Mouse (Mus musculus) heart, embryonic 13.5 days (tissue): ENCODE results near the gene Tbc1d16. TPM values are rescaled to one million over a fixed set of nuclear protein-coding genes. Genes with fewer than 3 reads are reported as not detected.

Experiments used
- ATAC-seq: fragments of 200-750 bp; cut with Nextera tagmentation; 2 replicates; pipeline ENCODE4 v1.8.0; 2017; ENCODE audit warnings: moderate TSS enrichment; ENCODE audit not compliant: insufficient number of reproducible peaks, low FRiP score, low TSS enrichment; ENCODE audit errors: extremely low read depth
- H3K27ac ChIP-seq: fragments of 300-500 bp; sonication (generic); replicated peaks from 2 replicates; pipeline ENCODE4 v1.5.1; 2015; ENCODE audit warnings: moderate library complexity, mild to moderate bottlenecking, inconsistent platforms
- H3K27me3 ChIP-seq: fragments of 300-500 bp; sonication (generic); replicated peaks from 2 replicates; pipeline ENCODE4 v1.6.1; 2015; ENCODE audit warnings: mild to moderate bottlenecking, inconsistent platforms
- H3K36me3 ChIP-seq: fragments of 300-500 bp; sonication (generic); 2 replicates; pipeline ENCODE4 v1.6.1; 2015; ENCODE audit warnings: mild to moderate bottlenecking, inconsistent platforms
- H3K4me1 ChIP-seq: fragments of 300-500 bp; sonication (generic); 2 replicates; pipeline ENCODE4 v1.6.1; 2015; ENCODE audit warnings: inconsistent platforms
- H3K4me2 ChIP-seq: fragments of 300-500 bp; sonication (generic); 2 replicates; pipeline ENCODE4 v1.6.1; 2015; ENCODE audit warnings: inconsistent platforms, mild to moderate bottlenecking, moderate library complexity
- H3K4me3 ChIP-seq: fragments of 300-500 bp; sonication (generic); 2 replicates; pipeline ENCODE4 v1.5.1; 2015; ENCODE audit warnings: moderate library complexity, mild to moderate bottlenecking, inconsistent platforms
- H3K9ac ChIP-seq: fragments of 300-500 bp; sonication (generic); 2 replicates; pipeline ENCODE4 v1.6.1; 2015; ENCODE audit warnings: inconsistent platforms, mild to moderate bottlenecking, moderate library complexity
- H3K9me3 ChIP-seq: fragments of 300-500 bp; sonication (generic); 2 replicates; pipeline ENCODE4 v1.6.1; 2016; ENCODE audit warnings: inconsistent platforms
- WGBS: fragments of 180-500 bp; shearing (Covaris S2); methylation state at CpG from one replicate; pipeline ENCODE4 v1.1.7; 2015; ENCODE audit warnings: mixed read lengths; 5-methylcytosine and 5-hydroxymethylcytosine counted together
- polyA plus RNA-seq: library from polyadenylated mRNA; unstranded; fragments of >200 nt; fragmentation: Nextera tagmentation; extraction: Ambion mirVana; gene quantifications from 2 replicates; pipeline ENCODE4 v1.2.1, GENCODE M21; 2015

Gene Tbc1d16
- polyA plus RNA-seq, 1 experiment from 2014 or later: 9.6 TPM

DNA sequence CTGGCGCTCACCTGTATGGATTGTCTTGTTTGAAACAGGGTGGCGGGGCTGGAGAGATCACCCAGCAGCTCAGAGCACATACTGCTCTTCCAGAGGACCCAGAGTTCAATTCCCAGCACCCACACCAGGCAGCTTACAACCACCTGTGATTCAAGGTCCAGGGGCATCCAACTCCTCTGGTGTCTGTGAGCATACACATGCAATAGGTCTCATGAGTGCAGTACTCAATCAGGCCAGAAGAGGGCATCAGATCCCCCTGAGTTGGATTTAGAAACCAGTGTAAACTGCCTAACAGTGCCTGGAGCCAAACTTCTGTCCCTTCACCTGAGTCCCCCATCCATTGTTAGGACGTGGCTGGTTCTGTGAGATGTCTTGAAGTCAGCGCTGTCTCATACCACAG is 7.3 kb upstream of the Tbc1d16 start:
- Histone ChIP-seq H3K4me1 (peaks cover 11% of the 10 kb centered on the region), H3K4me2 (no peak overlapping the region), H3K27me3 (peaks cover under 1% of the 10 kb centered on the region; the same call in 1 of the 2 replicates), H3K36me3 (no peaks in the 10 kb centered on the region), H3K9ac (no peak overlapping the region), H3K9me3 (0 out of 2 replicates have a peak, but pooled peaks cover 4% of the 10 kb centered on the region), H3K27ac (no peak overlapping the region), H3K4me3 (no peak overlapping the region)
- 68% methylated on average over 4 of the region's 4 CpGs for WGBS
- ATAC-seq: no peak

DNA sequence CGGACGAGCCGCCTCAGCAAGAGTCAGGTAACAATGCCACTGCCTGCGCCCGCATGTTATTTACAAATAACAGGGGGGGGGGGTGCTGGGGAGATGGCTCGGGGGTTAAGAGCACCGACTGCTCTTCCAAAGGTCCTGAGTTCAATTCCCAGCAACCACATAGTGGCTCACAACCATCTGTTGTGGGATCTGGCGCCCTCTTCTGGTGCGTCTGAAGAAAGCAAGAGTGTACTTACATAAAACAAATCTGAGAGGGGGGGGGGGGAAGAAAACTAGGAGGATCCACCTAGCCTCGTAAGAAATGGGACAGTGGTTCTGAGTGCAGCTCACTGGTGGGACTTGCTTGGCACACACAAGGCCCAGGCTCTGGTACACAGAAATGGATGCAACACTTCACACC is 6.5 kb upstream of the Tbc1d16 start:
- Histone ChIP-seq H3K9me3 (0 out of 2 replicates have a peak, but pooled peaks cover 4% of the 10 kb centered on the region), H3K27ac (no peak overlapping the region), H3K4me1 (peaks cover 11% of the 10 kb centered on the region), H3K4me3 (no peak overlapping the region), H3K27me3 (peaks cover 8% of the 10 kb centered on the region), H3K36me3 (no peaks in the 10 kb centered on the region), H3K9ac (no peak overlapping the region), H3K4me2 (no peak overlapping the region)
- WGBS: 87% methylated on average over 10 of the region's 10 CpGs
- no peak for ATAC-seq

DNA sequence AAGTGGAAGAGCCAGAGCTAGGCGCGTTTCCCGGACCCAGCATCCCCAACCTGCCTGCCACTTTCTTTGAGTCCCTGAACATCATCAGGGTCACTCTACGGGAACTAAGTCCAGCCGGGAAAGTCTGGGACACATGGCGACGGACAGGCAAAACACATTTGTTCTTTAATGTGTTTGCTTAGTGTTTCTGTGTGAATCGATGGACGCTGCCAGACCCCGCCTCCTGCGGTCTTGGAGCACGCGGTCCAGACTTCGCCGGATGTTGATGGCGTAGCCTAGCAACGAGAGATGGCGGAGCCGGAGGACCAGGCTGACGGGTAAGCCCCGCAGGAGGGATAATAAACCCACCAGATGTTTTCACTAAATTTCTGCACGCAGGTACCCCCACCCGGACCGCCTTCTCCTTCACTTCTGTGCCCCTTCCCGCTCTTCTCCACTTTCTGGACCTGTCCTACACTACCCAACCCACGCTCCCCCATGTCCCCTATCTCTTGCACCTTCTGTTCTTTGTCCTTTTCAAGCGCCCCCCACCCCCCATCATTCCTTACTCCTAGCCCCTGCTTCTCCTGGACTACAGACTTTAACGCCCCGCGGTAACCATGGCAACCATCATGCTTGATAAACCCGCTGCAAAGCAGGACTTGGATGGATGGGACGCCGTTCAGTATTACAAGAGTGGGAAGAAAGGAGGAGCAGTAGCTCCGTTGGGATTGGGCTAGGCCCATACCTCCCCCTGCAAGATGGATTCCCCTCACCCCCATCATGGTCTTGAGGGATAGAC is 737 bp upstream of the Tbc1d16 start:
- Histone ChIP-seq H3K36me3 (no peaks in the 10 kb centered on the region), H3K27me3 (peaks cover 17% of the 10 kb centered on the region), H3K9me3 (no peaks in the 10 kb centered on the region), H3K9ac (peak overlapping the region; percentile 91), H3K4me2 (peak overlapping the region; percentile 100), H3K4me1 (peaks cover 35% of the 10 kb centered on the region), H3K27ac (no peak overlapping the region), H3K4me3 (peak overlapping the region; percentile 80)
- WGBS: 3% methylated on average over 34 of the region's 34 CpGs
- 0 out of 2 replicates have a peak, but pooled peaks have one; percentile 26 for ATAC-seq

DNA sequence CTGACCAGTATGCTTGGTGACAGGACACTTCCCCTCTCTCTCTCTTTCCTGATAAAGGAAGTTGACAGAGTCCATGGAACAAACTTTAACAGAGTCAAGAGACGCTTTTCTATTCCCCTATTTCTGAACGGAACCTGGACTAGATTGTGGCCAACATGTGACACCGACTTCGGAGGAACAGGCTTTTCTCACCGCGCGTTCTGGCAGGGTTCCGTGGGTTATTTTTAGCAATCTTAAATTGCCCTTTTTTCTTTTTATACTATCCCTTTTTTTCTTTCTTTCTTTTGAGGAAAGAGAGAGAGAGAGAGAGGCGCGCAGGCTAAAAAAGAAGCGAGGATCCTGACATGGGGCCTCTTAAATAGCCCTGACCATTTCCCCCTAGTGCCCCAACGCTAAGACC is 708 bp downstream of the Tbc1d16 start:
- Histone ChIP-seq H3K4me3 (peak overlapping the region; percentile 80), H3K27me3 (peaks cover 17% of the 10 kb centered on the region), H3K9ac (peak overlapping the region; percentile 91), H3K4me1 (peaks cover 39% of the 10 kb centered on the region), H3K36me3 (no peaks in the 10 kb centered on the region), H3K4me2 (peak overlapping the region; percentile 100), H3K27ac (peak overlapping the region; percentile 47; the same call in 1 of the 2 replicates), H3K9me3 (no peaks in the 10 kb centered on the region)
- 2% methylated on average over 12 of the region's 12 CpGs for WGBS
- ATAC-seq: no peak

DNA sequence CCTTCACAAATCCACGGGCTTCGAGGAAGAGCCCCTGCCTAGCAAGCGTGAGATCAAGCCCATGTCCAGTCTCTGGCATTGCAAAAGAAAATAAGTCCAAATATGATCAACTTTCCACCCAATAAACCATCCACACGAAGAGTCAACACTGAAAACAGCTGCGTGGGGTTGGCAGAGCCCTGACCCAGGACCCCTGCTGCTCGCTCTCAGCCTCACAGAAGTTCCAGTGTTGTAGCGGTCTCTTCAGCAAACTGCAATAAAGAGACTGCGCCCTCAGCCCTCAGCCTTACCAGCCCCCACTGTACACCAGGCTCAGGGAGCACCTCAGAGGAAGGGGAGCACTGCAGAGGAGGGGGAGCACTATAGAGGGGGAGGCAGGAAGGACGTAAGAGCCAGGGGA is 2.7 kb downstream of the Tbc1d16 start:
- no peak overlapping the region for H3K27ac ChIP-seq
- H3K9me3 ChIP-seq: no peaks in the 10 kb centered on the region
- H3K4me3 ChIP-seq: no peak overlapping the region
- H3K27me3 ChIP-seq: peaks cover 17% of the 10 kb centered on the region
- H3K9ac ChIP-seq: 0 out of 2 replicates have a peak overlapping the region, but pooled peaks have one; percentile 14
- no peak overlapping the region for H3K4me2 ChIP-seq
- peaks cover 48% of the 10 kb centered on the region for H3K4me1 ChIP-seq
- 82% methylated on average over 9 of the region's 9 CpGs for WGBS
- ATAC-seq: no peak
- H3K36me3 ChIP-seq: no peaks in the 10 kb centered on the region

DNA sequence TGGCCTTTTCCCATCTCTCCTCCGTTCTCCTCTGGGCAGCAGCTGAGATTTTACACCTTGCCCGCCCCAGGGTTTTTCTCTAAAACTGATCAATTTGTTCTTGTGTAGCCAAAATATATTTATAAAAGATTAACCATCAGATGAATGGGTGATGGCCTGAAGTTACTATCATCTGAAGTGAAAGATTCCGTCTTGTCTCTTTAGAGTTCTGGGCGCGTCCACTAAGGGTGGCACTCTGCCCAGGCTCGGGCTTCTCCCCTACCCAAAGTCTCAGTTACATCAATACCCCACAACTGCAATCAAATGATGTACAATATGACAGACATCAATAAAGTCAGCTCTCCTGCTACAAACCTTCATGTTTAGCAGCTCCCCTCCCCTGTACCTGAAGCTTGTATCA is 3.4 kb downstream of the Tbc1d16 start:
- Histone ChIP-seq H3K9me3 (no peaks in the 10 kb centered on the region), H3K4me1 (peaks cover 55% of the 10 kb centered on the region), H3K9ac (no peak overlapping the region), H3K27ac (no peak overlapping the region), H3K36me3 (no peaks in the 10 kb centered on the region), H3K27me3 (peaks cover 10% of the 10 kb centered on the region), H3K4me3 (no peak overlapping the region), H3K4me2 (no peak overlapping the region)
- ATAC-seq: no peak
- 86% methylated on average over 6 of the region's 6 CpGs for WGBS

DNA sequence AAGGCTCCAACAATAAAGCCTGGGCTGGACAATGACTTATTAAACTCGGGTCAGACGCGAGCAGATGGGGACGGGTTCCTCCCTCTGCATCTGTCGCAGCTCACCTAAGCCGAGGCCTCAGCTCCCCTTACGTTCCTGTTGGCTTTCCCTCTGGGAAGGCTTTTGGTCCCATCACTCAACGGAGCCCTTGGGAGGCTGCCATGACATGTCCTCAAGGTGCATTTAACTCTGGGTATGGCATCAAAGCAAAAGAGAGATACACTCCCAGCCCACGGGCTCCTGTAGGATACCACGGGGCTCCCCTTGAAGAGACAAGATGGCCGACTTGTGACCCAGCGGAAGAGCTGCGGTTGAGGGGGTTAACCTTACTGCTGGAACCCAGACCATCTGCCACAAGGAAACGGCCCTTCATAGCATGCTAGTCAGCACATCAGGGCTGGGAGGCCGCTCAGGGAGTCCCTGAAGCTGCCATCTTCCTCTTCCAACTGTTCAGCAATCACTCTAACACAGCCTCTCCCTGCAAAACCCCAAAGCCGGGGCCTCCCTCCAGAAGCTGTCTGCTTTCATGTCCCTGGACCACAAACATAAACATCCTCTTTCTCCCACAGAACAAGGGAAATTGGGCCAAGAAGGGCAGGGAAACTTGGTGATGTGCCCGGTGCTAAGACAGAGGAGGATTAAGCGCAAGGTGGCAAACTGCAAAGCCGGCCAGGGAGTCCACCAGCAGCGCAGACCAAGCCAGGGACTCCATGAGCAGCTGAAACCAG is 5.0 kb downstream of the Tbc1d16 start:
- Histone ChIP-seq H3K4me1 (peaks cover 49% of the 10 kb centered on the region), H3K27me3 (no peaks in the 10 kb centered on the region; the same call in 1 of the 2 replicates), H3K4me2 (no peak overlapping the region), H3K27ac (0 out of 2 replicates have a peak overlapping the region, but pooled peaks have one; percentile 12), H3K9me3 (no peaks in the 10 kb centered on the region), H3K4me3 (no peak overlapping the region), H3K36me3 (no peaks in the 10 kb centered on the region), H3K9ac (no peak overlapping the region)
- WGBS: 76% methylated on average over 20 of the region's 20 CpGs
- ATAC-seq: no peak

DNA sequence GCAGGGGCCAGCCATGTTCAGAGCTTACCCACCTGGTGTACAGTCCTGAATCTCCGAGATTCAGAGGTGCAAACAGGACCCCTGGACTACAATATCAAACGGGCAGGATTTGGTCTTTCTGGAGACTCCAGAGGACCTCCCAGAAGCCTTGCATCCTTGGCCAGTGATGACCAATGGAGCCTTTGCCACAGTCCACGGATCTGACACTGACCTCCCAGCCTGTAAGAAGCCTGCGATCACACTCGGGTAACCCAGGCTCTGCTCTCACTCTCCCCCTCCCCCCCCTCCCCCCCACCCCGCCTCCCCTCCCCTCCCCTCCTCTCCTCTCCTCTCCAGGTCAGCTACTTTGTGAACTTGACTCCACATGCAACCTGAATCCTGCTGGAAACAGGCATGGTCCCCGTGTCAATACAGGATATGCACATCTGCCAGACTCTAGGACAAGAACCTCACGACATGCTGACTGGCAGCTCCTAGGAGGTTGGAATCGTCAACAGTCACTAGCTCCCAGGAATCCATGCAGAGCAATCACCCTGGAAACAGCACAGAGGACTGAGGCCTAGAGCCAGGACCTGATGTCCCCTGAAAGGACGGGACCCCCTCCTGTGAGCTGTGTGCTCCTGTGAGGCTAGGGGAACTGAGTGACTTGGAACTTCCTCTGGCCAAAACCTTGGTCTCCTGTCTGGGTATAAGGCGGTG is 6.3 kb downstream of the Tbc1d16 start:
- Histone ChIP-seq H3K9ac (no peak overlapping the region), H3K4me1 (peaks cover 39% of the 10 kb centered on the region), H3K4me2 (no peak overlapping the region), H3K27ac (no peak overlapping the region), H3K4me3 (no peak overlapping the region), H3K9me3 (no peaks in the 10 kb centered on the region), H3K27me3 (no peaks in the 10 kb centered on the region; the same call in 1 of the 2 replicates), H3K36me3 (no peaks in the 10 kb centered on the region)
- no peak for ATAC-seq
- WGBS: 43% methylated on average over 10 of the region's 11 CpGs

DNA sequence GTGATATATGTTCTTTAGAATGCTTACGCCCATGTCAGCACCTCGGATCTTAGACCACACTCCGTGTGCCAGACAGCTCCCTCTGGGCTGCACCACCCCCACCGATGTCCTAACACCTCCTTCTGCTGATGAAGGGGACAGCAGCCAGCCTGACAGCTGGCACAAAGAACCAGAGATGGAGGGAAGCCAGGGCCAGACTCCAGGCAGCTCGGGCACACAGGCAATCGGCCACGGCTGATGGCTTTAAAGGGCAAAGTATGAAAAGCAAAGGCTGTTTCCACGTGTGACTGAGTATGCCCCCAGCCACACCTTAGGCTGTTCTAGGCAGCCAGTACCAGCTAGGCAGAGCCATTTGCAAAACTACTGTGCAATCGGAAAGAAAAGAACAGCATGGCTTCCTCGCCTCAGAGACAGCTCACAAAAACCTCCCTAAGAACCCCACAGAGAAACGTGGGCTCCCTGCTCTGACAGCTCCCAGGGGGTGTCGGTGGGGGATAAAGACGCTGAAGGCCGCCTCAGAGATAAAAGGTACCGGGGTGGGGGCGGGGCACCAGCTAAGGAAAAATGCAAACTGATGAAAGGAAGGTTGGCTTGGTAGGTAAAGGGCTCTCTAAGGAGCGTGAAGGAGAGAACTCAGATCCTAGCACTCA is 8.4 kb downstream of the Tbc1d16 start:
- Histone ChIP-seq H3K27me3 (no peaks in the 10 kb centered on the region; the same call in 1 of the 2 replicates), H3K9ac (peak overlapping the region; percentile 72), H3K4me2 (peak overlapping the region; percentile 61), H3K9me3 (no peaks in the 10 kb centered on the region), H3K27ac (peak overlapping the region; percentile 62), H3K4me1 (peaks cover 45% of the 10 kb centered on the region), H3K4me3 (peak overlapping the region; percentile 9), H3K36me3 (no peaks in the 10 kb centered on the region)
- WGBS: 19% methylated on average over 17 of the region's 17 CpGs
- ATAC-seq: no peak

DNA sequence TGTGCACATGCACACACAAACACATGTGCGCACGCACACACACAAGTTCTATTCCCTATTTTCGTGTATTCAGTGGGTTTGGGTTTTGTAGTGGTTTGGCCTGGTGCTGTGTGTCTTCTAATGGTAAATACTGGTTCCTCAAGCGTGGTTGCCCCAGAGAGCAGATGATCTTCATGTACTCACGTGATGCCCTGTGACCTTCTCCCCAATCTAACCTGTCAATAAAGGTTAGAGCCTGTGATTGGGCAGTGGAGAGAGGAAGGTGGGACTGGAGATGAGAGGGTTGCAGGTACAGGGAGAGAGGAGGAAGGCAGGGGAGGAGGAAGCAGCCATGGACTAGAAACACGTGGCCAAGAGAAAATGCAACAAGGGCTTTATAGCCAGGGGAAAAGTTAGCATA is 10.4 kb downstream of the Tbc1d16 start:
- H3K27ac ChIP-seq: no peak overlapping the region
- no peak for ATAC-seq
- H3K27me3 ChIP-seq: no peaks in the 10 kb centered on the region; the same call in 1 of the 2 replicates
- H3K4me2 ChIP-seq: no peak overlapping the region
- WGBS: 91% methylated on average over 6 of the region's 6 CpGs
- H3K36me3 ChIP-seq: no peaks in the 10 kb centered on the region
- no peak overlapping the region for H3K9ac ChIP-seq
- no peaks in the 10 kb centered on the region for H3K9me3 ChIP-seq
- peaks cover 60% of the 10 kb centered on the region for H3K4me1 ChIP-seq
- no peak overlapping the region for H3K4me3 ChIP-seq
